Mouse (Mus musculus) forebrain, embryonic 14.5 days (tissue): ENCODE results near the gene Gm21190. TPM values are rescaled to one million over a fixed set of nuclear protein-coding genes. Genes with fewer than 3 reads are reported as not detected.
"Not testable (repeated sequence)": the region's sequence is repeated elsewhere in the genome, so short reads cannot be mapped to it uniquely, and the experiment has no call there.

Source experiments
- ATAC-seq: fragments of 200-750 bp; cut with Nextera tagmentation; 2 replicates; pipeline ENCODE4 v1.8.0; 2017; ENCODE audit warnings: mild to moderate bottlenecking, moderate library complexity
- DNase-seq: peaks from one replicate; pipeline ENCODE4 v3.0.0-alpha.2; 2015; ENCODE audit warnings: low spot score
- H3K27ac ChIP-seq: fragments of 300-500 bp; sonication (generic); 2 replicates; pipeline ENCODE4 v1.5.1; 2014; ENCODE audit warnings: low read depth, mild to moderate bottlenecking, control low read depth, low read length, moderate library complexity
- H3K27me3 ChIP-seq: fragments of 300-500 bp; sonication (generic); replicated peaks from 2 replicates; pipeline ENCODE4 v1.6.1; 2014; ENCODE audit warnings: low read length, control low read depth, mixed read lengths; ENCODE audit not compliant: control insufficient read depth, insufficient read depth
- H3K36me3 ChIP-seq: fragments of 300-500 bp; sonication (generic); 2 replicates; pipeline ENCODE4 v1.6.1; 2014; ENCODE audit warnings: low read length, control low read depth; ENCODE audit not compliant: control insufficient read depth, insufficient read depth
- H3K4me1 ChIP-seq: fragments of 300-500 bp; sonication (generic); 2 replicates; pipeline ENCODE4 v1.6.1; 2014; ENCODE audit warnings: antibody characterized with exemption, low read length, control low read depth; ENCODE audit not compliant: control insufficient read depth, insufficient read depth
- H3K4me2 ChIP-seq: fragments of 300-500 bp; sonication (generic); 2 replicates; pipeline ENCODE4 v1.6.1; 2014; ENCODE audit warnings: mild to moderate bottlenecking, control low read depth, low read length
- H3K4me3 ChIP-seq: fragments of 300-500 bp; sonication (generic); 2 replicates; pipeline ENCODE4 v1.5.1; 2014; ENCODE audit warnings: low read depth, low read length, control low read depth
- H3K9ac ChIP-seq: fragments of 300-500 bp; sonication (generic); 2 replicates; pipeline ENCODE4 v1.6.1; 2014; ENCODE audit warnings: mild to moderate bottlenecking, low read length, control low read depth, moderate library complexity
- H3K9me3 ChIP-seq: fragments of 300-500 bp; sonication (generic); replicated peaks from 2 replicates; pipeline ENCODE4 v1.6.1; 2016; ENCODE audit warnings: low read length, control low read depth, mixed read lengths; ENCODE audit not compliant: control insufficient read depth
- WGBS: fragments of 180-500 bp; shearing (Covaris S2); extraction: QIAGEN DNeasy Blood & Tissue Kit; methylation state at CpG from one replicate; pipeline ENCODE4 v1.1.7; 2014; 5-methylcytosine and 5-hydroxymethylcytosine counted together
- polyA plus RNA-seq: library from polyadenylated mRNA; unstranded; fragments of >200 nt; fragmentation: Nextera tagmentation; extraction: Ambion mirVana; gene quantifications from 2 replicates; pipeline ENCODE4 v1.2.1, GENCODE M21; 2014

Gene Gm21190
- polyA plus RNA-seq, 1 experiment from 2014 or later = not detected

DNA sequence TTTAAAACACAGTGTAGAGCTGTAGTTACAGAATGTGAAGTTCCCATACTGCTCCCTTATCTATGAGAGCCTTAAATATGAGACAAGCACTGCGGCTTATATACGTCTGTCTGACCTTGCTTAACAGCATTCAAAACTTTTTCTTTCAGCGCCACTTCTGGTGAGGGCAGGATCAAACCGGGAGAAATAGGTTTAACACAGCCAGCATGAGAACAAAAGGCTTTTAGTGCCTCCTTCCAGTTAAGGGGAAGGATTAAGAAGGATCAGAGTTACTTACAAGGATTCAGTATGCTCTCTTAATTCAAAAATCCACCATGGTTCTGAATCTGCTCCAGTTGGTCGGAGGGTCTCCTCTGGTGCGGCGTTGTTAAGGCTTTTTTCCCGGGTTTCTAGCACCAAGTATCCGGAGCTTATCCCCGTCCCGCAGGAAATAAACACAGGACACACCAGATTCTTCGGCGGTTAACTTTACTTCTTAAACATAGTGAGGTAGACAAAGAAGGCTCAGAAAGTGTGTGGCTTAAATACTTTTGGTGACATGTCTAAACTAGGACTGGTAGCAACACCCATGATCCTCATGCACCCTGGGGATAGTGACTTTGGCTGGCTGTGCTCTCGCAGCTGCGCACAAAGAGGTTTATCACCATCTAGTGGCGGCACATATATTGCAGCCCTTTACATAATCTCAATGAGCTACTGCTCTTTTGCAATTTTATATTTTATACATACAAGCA lies 22.3 kb downstream of the Gm21190 start:
- Histone ChIP-seq H3K36me3 (no peaks in the 10 kb centered on the region), H3K4me3 (peak overlapping the region; percentile 2; the same call in 1 of the 2 replicates)
- 44% methylated on average over 16 of the region's 16 CpGs for WGBS

GRCm38 (mm10) chr5:15498774-15499400 lies 30.1 kb downstream of the Gm21190 start:
- H3K4me1 ChIP-seq, H3K9ac ChIP-seq, DNase-seq, H3K4me3 ChIP-seq, H3K27me3 ChIP-seq, H3K4me2 ChIP-seq, H3K36me3 ChIP-seq, H3K9me3 ChIP-seq, H3K27ac ChIP-seq: not testable (repeated sequence)
- WGBS = 36% methylated on average over 5 of the region's 5 CpGs
- 0 out of 2 replicates have a peak, but pooled peaks have one; percentile 67 for ATAC-seq

More for the DNA sequence above, 22.3 kb downstream of the Gm21190 start:
- ATAC-seq (peak; percentile 87), DNase-seq (peak; percentile 71)
- H3K27ac ChIP-seq = no peak overlapping the region
- peaks cover 14% of the 10 kb centered on the region for H3K9me3 ChIP-seq
- H3K9ac ChIP-seq = no peak overlapping the region
- no peaks in the 10 kb centered on the region for H3K27me3 ChIP-seq
- peak overlapping the region; percentile 7; the same call in 1 of the 2 replicates for H3K4me2 ChIP-seq
- H3K4me1 ChIP-seq = no peaks in the 10 kb centered on the region

GRCm38 (mm10) chr5:15498350-15498749 lies 30.7 kb downstream of the Gm21190 start:
- not testable (repeated sequence) for ATAC-seq, H3K27ac ChIP-seq, H3K9ac ChIP-seq, H3K4me2 ChIP-seq, DNase-seq, H3K36me3 ChIP-seq, H3K27me3 ChIP-seq, H3K4me3 ChIP-seq, H3K4me1 ChIP-seq, H3K9me3 ChIP-seq
- WGBS = 69% methylated on average over 3 of the region's 3 CpGs

GRCm38 (mm10) chr5:15490934-15491333 lies 38.1 kb downstream of the Gm21190 start:
- H3K36me3 ChIP-seq, H3K27me3 ChIP-seq, DNase-seq, H3K4me3 ChIP-seq, H3K9ac ChIP-seq, H3K27ac ChIP-seq, ATAC-seq, H3K9me3 ChIP-seq, H3K4me1 ChIP-seq, H3K4me2 ChIP-seq: not testable (repeated sequence)
- 57% methylated on average over 2 of the region's 2 CpGs for WGBS

- no peak for DNase-seq
- Histone ChIP-seq H3K27me3 (no peaks in the 10 kb centered on the region), H3K4me1 (no peaks in the 10 kb centered on the region), H3K9me3 (peaks cover 3% of the 10 kb centered on the region; the same call in 1 of the 2 replicates), H3K9ac (no peak overlapping the region), H3K27ac (no peak overlapping the region), H3K4me3 (no peak overlapping the region), H3K36me3 (no peaks in the 10 kb centered on the region), H3K4me2 (no peak overlapping the region)
- ATAC-seq = no peak
- 82% methylated on average over 5 of the region's 5 CpGs for WGBS
These were observed 40.3 kb downstream of the Gm21190 start for GRCm38 (mm10) chr5:15488743-15489142.

DNA sequence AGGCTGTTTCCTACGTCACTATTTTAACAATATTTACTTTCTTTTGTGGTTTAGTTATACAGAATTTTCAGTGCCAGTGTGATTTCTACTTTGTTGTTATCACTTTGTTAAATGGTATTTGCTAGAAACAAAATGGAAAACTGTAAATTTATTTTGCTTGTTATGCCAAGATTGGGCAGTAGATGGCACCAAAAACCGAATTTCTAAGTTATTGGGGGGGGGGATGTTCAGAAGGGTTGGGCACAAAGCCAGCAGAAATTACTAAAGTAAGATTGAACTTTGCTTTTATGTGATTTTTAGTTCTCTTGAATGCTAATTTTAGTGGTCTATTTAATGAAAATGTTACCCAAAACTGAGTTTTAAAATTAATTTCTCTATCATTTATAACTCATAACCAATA lies 44.4 kb downstream of the Gm21190 start:
- H3K4me1 ChIP-seq, DNase-seq, H3K4me2 ChIP-seq, H3K27ac ChIP-seq, H3K9ac ChIP-seq, H3K27me3 ChIP-seq, H3K36me3 ChIP-seq, ATAC-seq, H3K9me3 ChIP-seq, H3K4me3 ChIP-seq: not testable (repeated sequence)
- 22% methylated on average over 2 of the region's 2 CpGs for WGBS

DNA sequence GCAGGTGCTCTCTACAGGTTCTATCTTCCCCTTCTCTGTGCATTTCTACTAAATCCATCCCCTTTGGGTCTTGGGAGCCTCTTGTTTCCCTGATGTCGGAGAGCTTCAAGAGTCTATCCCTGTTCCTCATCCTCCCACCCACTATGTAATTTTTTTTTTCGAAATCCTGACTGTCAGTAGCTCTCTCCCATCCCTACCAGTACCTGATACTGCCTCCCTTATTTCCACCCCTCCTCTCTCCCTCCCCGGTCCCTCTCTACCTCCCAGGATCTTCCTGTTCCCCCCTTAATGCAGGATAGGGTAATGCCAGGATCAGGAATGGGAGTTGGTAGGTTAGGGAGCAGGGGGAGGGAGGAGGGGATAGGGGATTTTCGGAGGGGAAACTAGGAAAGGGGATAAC lies 45.4 kb downstream of the Gm21190 start:
- H3K4me2 ChIP-seq, H3K27ac ChIP-seq, DNase-seq, H3K4me1 ChIP-seq, H3K27me3 ChIP-seq, H3K4me3 ChIP-seq, H3K9me3 ChIP-seq, H3K36me3 ChIP-seq, H3K9ac ChIP-seq, ATAC-seq: not testable (repeated sequence)
- 56% methylated on average over 4 of the region's 4 CpGs for WGBS

GRCm38 (mm10) chr5:15482815-15483214 lies 46.2 kb downstream of the Gm21190 start:
- WGBS = 59% methylated on average over 2 of the region's 2 CpGs
- H3K27ac ChIP-seq, DNase-seq: not testable (repeated sequence)

DNA sequence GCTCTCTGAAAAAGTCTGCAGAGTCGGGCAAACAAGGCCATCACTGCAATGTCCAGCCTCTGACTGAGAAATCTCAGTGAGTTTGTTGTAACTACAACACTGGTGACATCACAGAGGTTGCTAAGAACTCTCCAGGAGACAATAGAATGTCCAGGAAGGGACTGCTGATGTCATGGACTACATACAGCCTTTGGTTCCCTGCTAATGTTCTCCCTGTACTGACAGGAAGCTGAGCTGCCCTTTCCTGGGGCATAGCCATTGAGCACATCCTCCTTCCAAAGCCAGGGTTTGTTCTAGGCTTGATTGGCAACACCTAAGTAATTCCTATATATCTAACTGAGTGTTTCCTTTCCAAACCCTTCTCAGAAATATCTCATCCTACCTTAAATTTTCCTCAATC lies 52.6 kb downstream of the Gm21190 start, which contains the start of gene Gm21149:
Gene Gm21149 (minus strand): TSS at position 101 of the 400 bp plus-strand sequence.
- 63% methylated on average over 1 of the region's 1 CpGs for WGBS
- not testable (repeated sequence) for H3K4me1 ChIP-seq, H3K9me3 ChIP-seq, H3K9ac ChIP-seq, H3K27ac ChIP-seq, H3K4me2 ChIP-seq, H3K36me3 ChIP-seq, H3K27me3 ChIP-seq, DNase-seq, ATAC-seq, H3K4me3 ChIP-seq

More at GRCm38 (mm10) chr5:15482815-15483214, 46.2 kb downstream of the Gm21190 start:
- H3K4me1 ChIP-seq, H3K36me3 ChIP-seq, ATAC-seq, H3K9ac ChIP-seq, H3K4me3 ChIP-seq, H3K4me2 ChIP-seq, H3K9me3 ChIP-seq, H3K27me3 ChIP-seq: not testable (repeated sequence)
